Mouse (Mus musculus): ENCODE data around the gene Kif1b.
A peak's percentile ranks its signal among the peaks of the same experiment; 100 is the strongest.

The Kif1b gene

GRCm38 (mm10) chr4:149314275-149314837 lies 6.9 kb upstream of the Kif1b start:
- no peak for DNase-seq (ENCODE audit: low read depth)

DNA sequence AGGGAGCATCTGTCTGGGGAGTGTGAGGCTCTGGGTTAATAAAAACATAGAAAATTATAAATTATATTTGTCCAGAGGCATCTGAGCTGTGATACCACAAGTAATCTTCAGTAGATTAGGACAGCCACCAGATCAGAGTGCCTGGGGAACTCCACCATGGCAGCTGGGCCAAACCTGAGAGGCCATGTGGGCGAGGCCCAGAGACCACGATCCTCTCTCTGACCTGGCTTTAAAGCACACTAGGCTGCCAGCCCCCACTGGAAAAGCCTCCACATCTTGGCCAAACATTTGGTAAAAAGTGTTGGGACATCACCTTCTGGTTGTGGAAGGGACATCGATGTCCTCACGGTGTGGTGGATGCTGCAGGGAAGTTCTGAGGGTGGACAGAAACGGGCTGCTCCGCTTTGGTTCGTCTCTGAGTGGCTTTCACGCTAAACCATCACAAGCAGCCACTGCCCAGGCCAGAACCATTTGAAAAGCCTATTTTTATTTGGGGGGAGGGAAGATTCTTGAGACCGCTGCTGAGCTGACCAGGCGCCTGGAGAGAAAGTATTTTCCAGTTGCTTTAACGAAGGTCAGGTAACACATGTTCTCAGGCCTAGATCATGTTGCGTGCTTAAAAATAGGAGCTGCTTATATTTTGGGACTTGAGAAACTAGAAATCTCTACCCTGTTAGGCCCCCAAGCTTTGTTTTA lies 6.2 kb upstream of the Kif1b start:
- DNase-seq (ENCODE audit: low read depth), result no peak

DNA sequence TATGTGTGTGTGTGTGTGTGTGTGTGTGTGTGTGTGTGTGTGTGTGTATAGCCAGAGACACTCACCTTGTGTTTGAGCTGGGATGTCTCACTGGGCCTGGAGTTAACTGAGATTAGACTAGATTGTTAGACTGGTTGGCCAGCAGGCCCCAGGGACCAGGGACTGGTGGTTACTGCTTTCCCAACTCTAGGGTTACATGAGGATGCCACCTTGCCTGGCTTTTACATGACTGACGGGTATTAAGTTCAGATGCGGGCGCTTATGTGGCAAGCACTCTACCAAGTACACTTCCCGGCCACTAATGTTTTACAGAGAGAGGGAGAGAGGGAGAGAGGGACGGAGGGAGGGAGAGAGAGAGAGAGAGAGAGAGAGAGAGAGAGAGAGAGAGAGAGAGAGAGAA lies 4.5 kb upstream of the Kif1b start:
- no peak for DNase-seq (ENCODE audit: low read depth)

- no peak for DNase-seq (ENCODE audit: low read depth)
These were observed 963 bp upstream of the Kif1b start for GRCm38 (mm10) chr4:149308491-149308820.

GRCm38 (mm10) chr4:149306712-149307595 lies 539 bp downstream of the Kif1b start:
- no peak for DNase-seq (ENCODE audit: low read depth)

GRCm38 (mm10) chr4:149305761-149306711 lies 1.5 kb downstream of the Kif1b start:
- no peak for DNase-seq (ENCODE audit: low read depth)

- no peak for DNase-seq (ENCODE audit: low read depth)
These were observed 3.0 kb downstream of the Kif1b start for GRCm38 (mm10) chr4:149304466-149304865.

DNA sequence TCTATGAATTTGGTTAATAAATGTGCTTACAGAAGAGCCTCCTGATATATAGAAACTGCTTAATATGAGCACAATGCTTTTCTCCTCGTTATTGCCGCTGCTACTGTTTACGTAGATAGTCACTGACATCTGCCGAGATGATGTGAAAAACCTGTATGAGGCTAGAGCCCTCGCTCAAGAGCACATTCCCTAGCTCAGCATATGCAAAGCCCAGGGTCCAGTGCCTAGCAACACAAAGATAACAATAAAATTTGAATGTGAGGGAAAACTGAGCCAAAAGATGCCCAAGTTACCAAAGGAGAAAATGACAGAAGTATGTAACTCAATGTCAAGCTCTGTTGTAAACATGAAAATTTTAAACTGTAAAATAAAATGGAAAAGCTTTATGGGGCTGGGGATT lies 4.0 kb downstream of the Kif1b start:
- no peak for DNase-seq (ENCODE audit: low read depth)

DNA sequence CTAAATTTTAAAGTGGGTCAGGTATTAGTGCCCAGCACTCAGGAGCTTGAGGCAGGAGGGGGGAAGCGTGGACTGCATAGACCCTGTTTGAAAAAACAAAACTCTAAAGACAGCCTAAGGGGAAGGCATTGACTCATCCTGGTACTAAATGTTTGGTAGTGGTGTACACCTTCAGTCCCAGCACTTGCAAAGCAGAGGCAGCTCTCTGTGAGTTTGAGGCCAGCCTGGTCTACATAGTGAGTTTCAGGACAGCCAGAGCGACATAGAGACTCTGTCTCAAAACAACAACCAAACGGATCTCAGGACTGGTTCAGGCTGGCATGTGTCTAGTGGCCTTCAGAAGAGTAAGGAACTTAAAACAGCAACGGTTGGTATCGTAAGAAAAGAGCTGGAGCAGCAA lies 4.7 kb downstream of the Kif1b start:
- DNase-seq (ENCODE audit: low read depth), result no peak

- no peak for DNase-seq (ENCODE audit: low read depth)
These were observed 5.4 kb downstream of the Kif1b start for GRCm38 (mm10) chr4:149302136-149302535.

- DNase-seq (ENCODE audit: low read depth), result no peak
These were observed 11.0 kb downstream of the Kif1b start for GRCm38 (mm10) chr4:149296501-149296900.

DNA sequence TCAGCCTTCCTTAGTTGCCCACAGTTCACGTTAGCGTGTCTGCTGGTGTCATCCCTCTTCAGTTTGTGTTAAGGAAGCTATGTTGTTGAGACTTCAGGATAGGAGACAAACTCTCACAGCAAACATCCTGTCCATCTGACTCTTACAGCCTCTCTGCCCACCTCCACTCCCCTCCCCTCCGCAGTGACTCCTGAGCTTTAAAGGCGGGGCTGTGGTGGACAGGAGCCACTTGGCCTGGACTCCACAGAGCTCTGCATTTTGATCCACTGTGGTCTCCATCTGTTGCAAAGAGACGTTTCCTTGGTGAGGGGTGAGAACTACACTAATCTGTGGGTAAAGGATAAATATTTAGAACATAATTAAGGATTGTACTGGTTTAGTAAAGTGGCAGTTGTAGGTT lies 14.5 kb downstream of the Kif1b start:
- DNase-seq (ENCODE audit: low read depth), result no peak

DNA sequence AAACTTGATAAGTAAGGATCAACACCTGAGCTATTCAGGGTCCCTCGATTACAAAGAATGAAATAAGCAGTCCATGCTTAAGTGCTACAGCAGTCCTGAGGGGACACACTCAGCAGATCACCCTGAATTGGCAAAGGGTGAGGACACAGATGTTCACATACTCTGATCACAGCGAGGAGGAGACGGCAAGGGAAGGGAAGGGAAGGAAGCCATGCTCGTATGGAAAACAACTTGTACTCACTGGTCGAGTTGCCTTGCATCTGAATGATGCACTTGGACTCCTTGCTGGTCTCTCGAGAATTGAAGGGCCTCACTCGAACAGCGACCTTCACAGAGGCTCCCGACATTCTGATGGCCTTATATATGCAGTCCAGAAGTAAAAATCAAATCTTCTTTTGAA lies 16.4 kb downstream of the Kif1b start:
- DNase-seq (ENCODE audit: low read depth), result no peak

GRCm38 (mm10) chr4:149290157-149290750 lies 17.2 kb downstream of the Kif1b start:
- DNase-seq (ENCODE audit: low read depth), result no peak

GRCm38 (mm10) chr4:149286287-149287137 lies 21.0 kb downstream of the Kif1b start:
- no peak for DNase-seq (ENCODE audit: low read depth)

DNA sequence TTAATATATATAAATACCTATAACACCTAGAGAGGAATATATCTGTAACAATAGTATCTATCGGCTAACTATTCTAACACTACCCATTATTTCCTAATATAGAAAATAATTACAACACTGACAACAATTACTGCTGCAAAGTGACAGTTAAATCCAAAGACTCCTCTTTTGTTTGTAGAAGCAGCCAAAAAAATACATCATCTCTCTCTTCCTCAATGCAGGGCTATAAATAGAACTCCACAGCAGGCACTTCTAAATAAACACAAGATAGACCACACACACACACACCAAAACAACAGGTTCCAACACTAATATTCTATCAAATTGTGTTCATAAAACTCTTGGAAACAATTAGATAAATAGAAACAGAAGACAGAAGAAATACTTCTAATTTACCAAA lies 21.8 kb downstream of the Kif1b start:
- DNase-seq (ENCODE audit: low read depth), result no peak

GRCm38 (mm10) chr4:149283018-149283417 lies 24.5 kb downstream of the Kif1b start:
- DNase-seq (ENCODE audit: low read depth), result no peak

DNA sequence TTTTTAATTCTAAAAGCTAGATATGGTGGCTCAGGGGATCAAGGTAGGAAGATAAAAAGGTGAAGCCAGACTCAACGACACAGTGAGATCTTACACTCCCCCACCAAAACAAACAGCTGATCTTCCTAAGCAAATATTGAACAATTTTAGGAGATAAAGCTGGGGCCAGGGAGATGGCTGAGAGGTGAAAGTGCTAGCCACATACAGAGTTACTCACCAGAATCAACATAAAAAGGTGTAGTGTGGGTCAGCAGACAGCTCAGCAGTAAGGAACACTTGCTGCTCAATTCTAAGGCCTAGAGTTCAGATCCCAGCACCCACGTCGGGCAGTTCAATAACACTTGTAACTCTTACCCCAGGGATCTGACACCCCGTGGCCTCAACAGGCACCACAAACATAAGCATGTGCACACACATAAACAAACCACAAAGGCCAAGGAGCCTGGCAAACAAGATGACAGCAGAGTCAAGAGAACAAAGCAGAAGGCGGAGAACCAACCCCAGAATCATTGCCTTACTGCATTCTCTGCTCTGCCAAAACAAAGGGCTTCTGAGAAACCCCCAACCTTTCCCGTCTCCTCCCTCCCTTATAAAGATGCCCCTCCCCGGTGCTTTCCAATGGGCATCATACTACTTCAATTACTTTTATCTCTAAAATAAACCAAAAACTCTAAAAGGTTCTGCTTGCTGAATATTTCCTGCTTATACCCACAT lies 25.3 kb downstream of the Kif1b start:
- no peak for DNase-seq (ENCODE audit: low read depth)

DNA sequence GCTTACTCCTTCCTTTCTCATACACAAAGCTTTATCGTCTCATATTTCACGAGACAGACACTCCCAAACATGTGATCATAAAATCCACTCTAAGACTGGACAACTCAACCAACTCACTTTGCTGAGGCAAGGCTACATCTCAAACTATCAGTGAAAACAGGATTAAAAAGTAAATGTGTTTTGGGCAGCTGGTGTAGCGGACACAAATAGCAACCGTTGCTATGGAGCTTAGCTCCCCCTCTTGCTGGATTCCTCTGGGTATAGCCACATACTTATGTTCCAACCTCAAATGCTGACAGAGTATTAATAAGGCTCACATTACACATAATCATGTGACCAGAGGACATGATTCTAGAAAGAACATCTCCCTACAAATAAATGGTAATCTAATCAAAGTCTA lies 29.9 kb downstream of the Kif1b start:
- no peak for DNase-seq (ENCODE audit: low read depth)

- DNase-seq (ENCODE audit: low read depth), result peak; percentile 8
These were observed 34.4 kb downstream of the Kif1b start for GRCm38 (mm10) chr4:149273128-149273527.
